Mouse (Mus musculus) retina, postnatal 1 day (tissue): ENCODE data around the gene Tspan17.

Experiments
- DNase-seq: peaks from one replicate; pipeline ENCODE4 v3.0.0-alpha.2; 2012

The Tspan17 gene

DNA sequence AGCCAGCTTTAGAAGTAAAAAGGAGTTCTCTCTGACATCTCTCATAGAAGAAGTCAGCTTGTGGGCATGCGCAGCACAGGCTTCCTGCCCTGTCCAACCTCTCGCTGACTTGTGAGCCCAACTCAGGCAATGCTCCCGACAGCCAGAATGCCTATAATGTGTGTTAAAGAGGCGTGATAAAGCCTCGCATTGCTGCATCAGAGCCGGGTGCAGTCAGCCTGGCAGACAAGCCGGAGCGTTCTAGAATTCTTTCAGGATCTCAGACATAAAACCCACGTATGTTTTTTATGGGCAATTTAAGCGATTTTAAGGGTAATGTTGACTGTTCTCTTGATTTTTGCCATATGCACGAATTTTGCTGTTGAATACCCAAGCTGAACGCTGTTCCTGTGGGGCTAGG, 18.9 kb downstream of the Tspan17 start:
- no peak for DNase-seq

- no peak for DNase-seq
Observed at GRCm38 (mm10) chr13:54811476-54811875, 22.3 kb downstream of the Tspan17 start.

DNA sequence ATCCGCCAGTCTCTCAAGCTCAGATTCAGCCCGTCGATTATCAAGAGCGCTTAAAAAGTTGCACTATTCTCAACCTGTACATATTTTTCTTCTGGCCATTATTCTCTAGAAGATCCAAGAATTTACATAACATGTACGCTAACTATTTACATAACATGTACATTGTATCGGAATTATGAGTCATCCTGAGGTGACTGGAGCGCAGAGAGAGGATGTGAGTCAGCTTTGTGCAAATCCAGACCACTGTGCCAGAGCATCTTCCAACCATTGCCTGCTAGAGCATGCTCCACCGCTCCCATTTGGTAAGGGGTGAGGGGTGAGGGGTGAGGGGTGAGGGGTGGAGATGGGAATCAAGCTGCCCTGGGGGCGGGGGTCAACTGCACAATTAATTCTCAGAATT, 24.2 kb downstream of the Tspan17 start:
- DNase-seq = no peak

GRCm38 (mm10) chr13:54818399-54819254, 29.4 kb downstream of the Tspan17 start:
- no peak for DNase-seq

GRCm38 (mm10) chr13:54821106-54821505, 31.9 kb downstream of the Tspan17 start:
- no peak for DNase-seq

GRCm38 (mm10) chr13:54821931-54822330, 32.8 kb downstream of the Tspan17 start:
- no peak for DNase-seq

DNA sequence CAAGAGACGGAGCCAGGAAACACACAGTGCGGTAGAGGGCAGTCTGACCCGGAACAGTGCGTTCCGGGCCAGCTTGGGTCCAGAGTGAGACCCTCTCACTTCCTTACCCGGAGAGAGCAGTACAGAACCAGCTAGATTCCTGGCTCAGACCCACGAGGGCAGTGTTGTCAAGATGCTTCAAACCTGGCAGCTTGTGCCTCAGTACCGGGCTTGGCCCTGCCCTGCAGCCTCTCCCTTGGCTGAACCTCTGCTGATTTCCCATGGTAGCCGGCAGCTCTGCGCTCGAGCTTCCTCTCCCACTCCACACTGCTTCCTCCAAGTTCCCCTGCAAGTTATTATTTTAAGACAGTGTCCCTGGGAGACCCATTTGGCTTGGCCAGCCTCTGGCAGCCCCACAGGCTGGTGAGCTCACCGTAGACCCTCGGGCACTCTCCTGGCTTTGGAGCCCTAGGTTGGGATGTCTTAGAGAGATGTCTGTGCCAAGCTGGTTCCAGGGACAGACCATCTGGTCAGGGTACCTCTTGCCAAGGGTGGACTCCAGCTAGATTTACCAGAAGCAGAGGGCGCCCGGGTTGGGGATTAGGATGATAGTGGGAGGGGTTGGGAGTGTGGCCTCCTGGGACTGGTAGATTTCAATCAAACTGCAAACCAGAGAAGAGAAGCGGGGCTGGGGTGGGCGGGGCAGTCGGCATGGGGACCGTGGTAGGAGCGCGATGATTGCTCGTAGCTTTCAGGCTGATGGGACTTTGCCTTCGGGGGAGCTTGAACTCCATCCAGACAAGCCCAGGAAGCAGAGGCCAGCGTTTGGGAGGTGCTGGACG, 35.1 kb downstream of the Tspan17 start:
- DNase-seq = peak; percentile 76

GRCm38 (mm10) chr13:54827992-54828391, 38.8 kb downstream of the Tspan17 start:
- DNase-seq = no peak

DNA sequence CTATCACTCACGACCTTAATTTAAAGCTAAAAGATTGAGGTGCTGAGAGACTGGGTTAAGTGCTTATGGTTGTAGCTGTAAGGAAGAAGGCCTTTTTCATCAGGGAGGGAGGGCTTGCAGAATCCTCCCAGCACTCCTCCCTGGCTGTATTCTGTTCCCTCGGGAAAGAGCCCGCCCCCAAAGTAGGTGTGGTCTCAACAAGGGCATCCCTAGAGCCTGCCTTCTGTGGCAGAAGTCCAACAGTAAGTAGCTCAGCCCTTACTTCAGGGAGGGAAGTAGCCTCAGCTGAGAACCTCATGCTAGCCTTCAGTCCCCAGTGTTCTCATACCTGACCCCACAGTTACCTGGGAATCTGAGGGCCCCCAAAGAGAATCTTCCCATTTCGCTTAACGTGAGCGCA, 39.3 kb downstream of the Tspan17 start:
- peak; percentile 63 for DNase-seq

GRCm38 (mm10) chr13:54829450-54829849, 40.3 kb downstream of the Tspan17 start:
- peak; percentile 52 for DNase-seq

DNA sequence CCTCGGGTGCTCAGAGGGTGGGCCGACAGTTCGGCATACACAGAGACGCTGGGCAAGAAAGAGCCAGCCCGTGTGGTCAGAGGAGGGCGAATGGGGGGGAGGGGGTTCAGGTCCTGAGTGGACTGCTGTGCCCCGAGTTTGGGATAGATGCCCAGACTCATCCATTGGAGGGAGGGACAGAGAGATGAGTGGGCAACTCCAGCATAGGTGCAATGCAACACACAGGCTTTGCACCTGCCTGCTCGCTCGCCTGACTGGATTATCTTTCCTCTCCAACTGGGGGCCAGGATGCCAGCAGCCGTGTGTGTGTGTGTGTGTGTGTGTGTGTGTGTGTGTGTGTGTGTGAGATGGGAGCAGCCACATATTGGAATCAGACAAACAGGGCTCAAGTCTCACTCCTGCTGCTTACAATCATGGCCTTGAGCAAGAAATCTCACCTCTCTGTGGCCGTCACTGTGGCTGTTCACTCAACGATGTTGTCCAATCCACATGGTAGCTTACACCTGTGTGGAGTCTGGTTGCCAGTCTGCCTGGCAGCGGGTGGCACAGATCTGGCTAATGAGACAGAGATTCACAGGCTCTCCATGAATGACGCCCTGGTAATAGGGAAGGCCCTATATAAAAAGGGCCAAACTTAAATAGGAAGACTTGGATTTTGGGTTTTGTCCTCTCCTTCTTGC, 47.3 kb downstream of the Tspan17 start:
- no peak for DNase-seq

GRCm38 (mm10) chr13:54837061-54837460, 47.9 kb downstream of the Tspan17 start:
- DNase-seq = no peak

GRCm38 (mm10) chr13:54837471-54837889, 48.3 kb downstream of the Tspan17 start:
- peak; percentile 43 for DNase-seq

DNA sequence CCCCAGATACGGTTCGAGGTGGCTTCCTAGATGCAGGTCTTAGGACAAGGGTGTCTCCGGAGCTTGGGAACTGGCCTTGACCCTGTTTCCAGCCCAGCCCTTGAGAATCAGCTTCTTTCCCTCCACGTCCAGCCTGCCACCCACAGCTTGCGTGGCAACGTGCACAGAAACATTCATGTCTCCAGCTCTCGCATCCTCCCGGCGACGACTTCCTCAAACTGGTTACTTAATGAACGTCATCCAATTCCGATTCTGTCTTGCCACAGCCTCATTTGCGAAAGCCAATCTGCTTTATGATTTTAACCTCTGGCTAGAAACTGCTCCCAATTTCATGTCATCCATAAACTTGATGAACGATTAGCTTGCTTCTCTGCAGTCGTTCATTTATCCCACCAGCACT, 49.4 kb downstream of the Tspan17 start:
- no peak for DNase-seq

DNA sequence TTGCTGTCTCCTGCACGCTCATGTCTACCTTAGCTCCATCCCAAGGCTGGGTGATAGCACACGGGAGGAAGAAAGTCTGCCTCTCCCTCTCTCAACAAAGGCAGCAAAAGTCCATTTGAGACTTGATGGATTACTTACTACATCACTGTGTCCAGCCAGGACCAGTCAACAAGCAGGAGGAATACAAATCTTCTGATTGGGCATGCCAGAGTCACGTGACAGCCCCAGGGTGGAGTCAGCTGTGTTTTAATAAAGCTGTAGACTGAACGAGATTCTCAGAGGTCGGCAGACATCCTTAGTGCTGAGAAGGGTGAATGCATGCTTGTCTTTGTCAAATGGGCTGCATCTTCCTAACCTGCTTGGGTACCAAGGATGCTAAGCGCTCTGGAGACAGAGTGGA, 50.0 kb downstream of the Tspan17 start:
- DNase-seq = peak; percentile 27

DNA sequence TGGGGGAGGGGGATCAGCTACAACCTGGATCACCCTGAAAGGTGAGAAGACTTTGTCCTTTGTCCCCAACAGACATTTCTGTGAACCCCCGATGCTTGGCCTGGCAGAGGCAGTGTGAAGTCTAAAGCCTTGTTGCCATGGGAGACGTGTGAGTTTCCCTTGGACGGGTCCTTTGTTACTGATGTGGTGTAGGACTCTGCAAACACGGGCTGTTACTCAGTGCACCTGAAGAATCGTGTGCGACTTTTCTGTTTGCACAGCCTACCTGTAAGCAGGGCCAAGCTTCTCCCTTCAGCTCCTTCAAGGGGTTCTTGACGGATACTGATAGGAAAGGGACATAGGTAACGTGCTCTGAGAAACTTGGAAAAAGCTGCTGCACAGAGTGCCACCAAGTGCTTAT, 55.4 kb downstream of the Tspan17 start:
- DNase-seq = no peak
